Mouse (Mus musculus) cerebellum, adult 11 months (tissue): ENCODE measurements around the gene Borcs6.
A peak's percentile ranks its signal among the peaks of the same experiment; 100 is the strongest.

ENCODE experiments used
- DNase-seq: peaks from one replicate; pipeline ENCODE4 v3.0.0; 2022

The Borcs6 gene

DNA sequence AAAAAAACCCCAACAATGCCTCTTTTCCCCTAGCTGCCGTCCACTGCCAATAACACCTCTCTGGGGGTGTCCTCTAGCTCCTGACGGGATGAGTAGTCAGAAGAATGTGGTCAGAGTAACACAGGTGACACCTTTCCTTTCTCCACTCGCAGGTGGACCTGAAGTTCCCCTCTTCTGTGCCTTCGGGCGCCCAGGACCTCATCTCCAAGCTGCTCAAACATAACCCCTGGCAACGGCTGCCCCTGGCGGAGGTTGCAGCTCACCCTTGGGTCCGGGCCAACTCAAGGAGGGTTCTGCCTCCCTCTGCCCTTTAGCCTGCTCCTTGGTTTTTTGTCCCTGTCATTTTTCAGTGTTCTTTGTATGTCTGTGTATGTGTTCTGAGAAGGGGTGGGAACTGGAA lies 8.8 kb upstream of the Borcs6 start:
- no peak for DNase-seq

DNA sequence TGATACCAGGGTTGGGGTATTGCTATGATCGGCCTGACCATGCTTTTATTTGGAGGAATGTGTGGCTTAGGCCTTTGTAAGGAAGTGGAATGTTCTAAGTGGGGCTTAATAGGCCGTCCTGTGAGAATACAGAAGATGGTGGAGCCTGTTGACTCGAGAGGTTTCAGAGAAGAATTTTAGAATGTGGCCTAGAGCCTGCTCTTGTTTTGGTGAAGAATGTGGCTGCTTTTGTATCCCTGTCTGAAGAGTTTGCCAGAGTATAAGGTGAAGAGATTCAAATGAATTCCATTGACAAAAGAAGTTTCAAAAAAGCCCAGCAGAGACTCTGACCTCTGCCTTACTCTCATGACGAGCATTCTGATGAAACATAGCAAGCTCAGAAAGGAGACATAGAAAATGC lies 7.7 kb upstream of the Borcs6 start:
- DNase-seq, result no peak

GRCm38 (mm10) chr11:69052824-69053421 lies 6.6 kb upstream of the Borcs6 start:
- DNase-seq, result no peak

- DNase-seq, result no peak
Measured at GRCm38 (mm10) chr11:69053848-69054247, 5.7 kb upstream of the Borcs6 start.

GRCm38 (mm10) chr11:69058265-69058664 lies 1.3 kb upstream of the Borcs6 start:
- no peak for DNase-seq

DNA sequence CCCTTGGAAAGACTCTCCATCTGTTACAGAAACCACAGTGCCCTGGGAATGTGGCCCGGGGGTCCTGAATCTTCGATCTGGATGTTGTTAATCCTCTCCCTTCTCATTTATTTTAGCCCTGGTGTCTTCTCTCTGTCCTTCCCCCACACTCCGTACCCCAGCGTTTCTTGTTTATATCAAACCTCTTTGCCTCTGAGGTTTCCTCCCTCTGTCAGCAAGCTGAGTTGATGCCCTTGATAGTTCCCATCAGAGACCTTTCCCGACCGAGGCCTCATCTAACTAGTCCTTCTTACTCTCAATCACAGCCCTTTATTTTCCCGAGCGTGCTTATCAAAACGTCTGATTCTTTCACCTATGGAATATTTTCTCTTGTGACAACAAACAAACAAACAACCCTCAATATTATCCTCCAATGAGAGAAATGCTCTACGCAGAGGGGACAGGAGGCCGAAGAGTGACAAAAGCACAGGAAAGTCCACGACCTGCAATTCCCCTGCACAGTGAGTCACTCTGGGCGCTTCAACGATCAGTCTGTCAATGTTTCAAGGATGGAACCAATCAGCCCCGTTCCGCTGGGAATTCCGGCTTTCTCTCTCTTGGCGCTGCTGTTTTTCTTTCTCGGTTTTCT lies 674 bp upstream of the Borcs6 start:
- DNase-seq, result no peak

DNA sequence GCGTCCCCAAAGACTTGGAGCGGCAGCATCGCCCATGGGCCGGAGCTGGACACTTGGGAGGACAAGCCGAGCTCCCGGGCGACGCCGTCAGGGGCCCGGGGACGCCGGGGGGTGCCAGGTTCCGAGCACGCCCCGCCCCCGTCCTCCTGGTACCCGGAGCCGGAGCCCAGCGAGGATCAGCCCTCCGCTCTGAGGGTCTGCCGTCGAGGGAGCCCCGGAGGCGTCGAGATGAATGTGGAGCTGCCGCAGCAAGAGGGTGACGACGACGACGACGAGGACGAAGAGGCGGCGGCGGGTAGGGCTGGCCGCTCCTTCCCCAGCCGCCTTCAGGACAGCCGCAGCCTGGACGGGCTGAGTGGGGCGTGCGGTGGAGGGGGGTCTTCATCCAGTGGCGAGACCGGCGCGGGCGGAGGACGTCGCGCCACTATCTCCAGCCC lies 476 bp downstream of the Borcs6 start:
- no peak for DNase-seq

- DNase-seq, result peak; percentile 48
Measured at GRCm38 (mm10) chr11:69060448-69061254, 1.1 kb downstream of the Borcs6 start.

- DNase-seq, result no peak
Measured at GRCm38 (mm10) chr11:69061255-69061912, 1.9 kb downstream of the Borcs6 start.

- peak; percentile 74 for DNase-seq
Measured at GRCm38 (mm10) chr11:69062194-69062760, 2.8 kb downstream of the Borcs6 start.

DNA sequence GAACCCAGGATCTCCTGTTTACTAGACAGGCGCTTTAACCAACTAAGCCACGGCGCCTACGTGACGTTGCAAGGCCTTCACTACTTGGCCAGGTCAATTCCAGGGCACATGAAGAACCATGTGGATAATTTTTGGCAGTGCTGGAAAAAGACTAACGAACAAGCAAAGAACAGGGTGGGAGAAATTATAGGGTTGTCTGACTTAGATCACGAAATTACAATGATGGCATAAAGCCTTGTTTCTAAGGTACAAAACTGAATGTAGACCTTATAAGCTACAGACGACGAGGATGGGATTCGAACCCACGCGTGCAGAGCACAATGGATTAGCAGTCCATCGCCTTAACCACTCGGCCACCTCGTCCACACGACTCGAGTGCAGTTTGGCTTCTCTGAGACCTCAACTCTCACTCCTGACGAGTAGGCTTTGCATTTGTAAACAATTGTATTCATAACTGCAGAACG lies 3.3 kb downstream of the Borcs6 start:
- peak; percentile 92 for DNase-seq

- DNase-seq, result peak; percentile 67
Measured at GRCm38 (mm10) chr11:69063413-69064201, 4.1 kb downstream of the Borcs6 start.

GRCm38 (mm10) chr11:69064259-69065133 lies 5.0 kb downstream of the Borcs6 start:
- no peak for DNase-seq

- no peak for DNase-seq
Measured at GRCm38 (mm10) chr11:69065394-69065925, 5.9 kb downstream of the Borcs6 start.

DNA sequence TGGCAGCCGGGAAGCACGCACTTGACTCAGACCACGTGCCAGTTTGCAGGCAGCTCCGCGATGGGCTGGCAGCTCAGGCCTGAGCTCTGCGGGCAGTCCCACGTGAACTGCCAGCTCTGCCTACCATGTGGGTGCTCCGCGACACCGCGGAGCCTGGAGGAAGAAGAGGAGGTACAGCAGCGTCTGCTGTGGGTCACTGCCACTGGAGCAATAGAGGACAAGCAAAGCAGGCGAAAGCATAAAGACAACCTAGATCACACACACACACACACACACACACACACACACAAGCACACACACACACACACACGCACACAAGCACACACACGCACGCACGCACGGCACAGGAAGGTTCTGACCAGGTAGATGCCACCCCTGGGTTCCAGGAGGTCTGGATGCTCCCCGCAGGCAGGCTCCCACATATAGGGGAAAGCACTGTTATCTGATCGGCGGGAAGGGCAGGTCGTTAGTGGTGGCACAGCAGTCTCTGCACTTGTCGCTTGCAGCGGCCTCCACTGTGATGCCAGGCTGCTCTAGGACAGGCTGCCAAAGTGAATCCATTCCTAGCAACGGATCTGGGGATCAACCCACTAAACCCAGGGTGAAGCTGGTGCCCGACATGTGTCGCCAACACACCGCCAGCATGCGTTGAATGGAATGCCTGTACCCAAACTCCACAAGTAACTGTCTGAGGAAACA lies 6.8 kb downstream of the Borcs6 start:
- peak; percentile 62 for DNase-seq

GRCm38 (mm10) chr11:69066956-69067355 lies 7.4 kb downstream of the Borcs6 start:
- peak; percentile 87 for DNase-seq

DNA sequence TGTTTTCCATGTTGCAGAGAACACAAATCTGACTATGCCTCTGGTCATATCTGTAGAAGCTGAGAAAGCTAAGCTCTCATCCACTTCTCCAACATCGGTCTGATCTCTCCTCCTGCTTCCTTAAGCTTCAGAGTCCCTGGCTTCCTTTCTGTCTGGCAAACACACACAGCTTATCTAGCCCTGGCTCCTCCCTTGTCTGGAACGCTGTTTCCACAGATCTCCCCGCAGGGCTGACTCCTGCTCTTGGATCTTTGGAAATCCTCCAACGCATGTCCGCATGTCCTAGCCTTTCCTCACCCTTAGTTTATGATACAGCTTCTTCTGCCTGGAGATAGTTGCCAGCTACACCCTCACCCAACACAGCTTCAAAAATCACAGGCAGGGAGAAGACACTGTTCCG lies 8.1 kb downstream of the Borcs6 start:
- DNase-seq, result no peak

DNA sequence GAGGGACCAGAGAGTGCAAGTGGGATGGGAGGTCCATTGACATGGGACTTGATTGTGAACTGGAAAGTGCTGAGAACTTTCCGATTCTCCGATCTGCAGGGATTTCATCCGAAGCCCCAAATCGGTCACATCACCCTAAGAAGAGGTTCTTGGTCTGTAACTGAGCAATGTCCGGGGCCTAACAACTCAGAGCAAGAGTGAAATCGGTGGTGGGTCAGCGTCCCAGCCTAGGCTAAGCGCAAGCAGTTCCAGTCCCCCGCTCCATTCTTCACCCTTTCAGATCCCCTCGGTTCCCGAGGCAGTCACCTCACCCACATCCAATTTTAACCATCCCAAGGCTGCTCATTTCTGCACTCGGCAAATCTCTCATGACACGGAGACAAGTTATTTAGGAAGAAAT lies 10.6 kb downstream of the Borcs6 start:
- DNase-seq, result no peak

- DNase-seq, result peak; percentile 93
Measured at GRCm38 (mm10) chr11:69070590-69071222, 11.2 kb downstream of the Borcs6 start, which contains the start of gene Tmem107. Gene Tmem107, plus strand, starts transcription at chr11:69070806.

DNA sequence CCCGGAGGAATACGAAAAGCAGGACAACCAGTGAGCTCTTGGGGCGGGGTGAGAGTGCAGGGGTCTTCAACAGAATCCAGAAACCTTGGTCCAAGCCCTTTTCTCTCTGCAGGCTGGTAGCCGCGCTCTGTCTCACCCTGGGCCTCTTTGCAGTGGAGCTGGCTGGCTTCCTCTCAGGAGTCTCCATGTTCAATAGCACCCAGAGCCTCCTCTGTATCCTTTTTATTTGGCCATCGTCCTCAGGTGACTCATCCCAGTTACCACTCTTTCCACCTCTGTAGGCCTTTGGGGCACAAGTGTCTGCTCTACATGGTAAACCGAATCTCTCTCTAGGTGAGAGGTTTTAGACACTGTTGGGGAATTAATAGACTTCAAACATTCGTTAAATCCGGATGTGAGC lies 11.7 kb downstream of the Borcs6 start:
- no peak for DNase-seq
